Mouse (Mus musculus): ENCODE results near the gene Slc8a1. TPM values are rescaled to one million over a fixed set of nuclear protein-coding genes. Genes with fewer than 3 reads are reported as not detected.

Gene Slc8a1
- 4.0 and 5.3 TPM in 2 replicates for polyA plus RNA-seq (2015; fragmentation: Nextera tagmentation; extraction: Ambion mirVana)

DNA sequence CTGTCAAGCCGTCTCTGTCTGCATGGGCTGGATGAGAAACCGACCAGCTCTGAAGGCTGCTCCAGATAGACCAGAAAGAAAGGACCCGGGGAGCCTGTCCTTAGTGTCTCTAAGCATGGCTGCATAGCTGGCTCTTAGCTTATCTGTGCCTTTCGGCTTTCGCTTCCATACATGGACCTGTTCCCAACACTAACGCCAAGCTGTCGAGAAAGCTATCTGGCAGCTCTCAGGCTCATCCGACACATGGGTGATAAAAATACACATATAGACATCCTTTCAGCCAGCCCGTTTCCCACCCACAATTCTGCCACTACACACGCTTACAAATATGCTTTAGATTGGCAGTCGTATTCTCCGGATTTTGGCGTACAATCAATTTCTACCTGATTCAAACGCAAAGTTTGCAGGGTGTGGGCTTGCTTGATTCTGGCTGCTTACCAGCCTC is at the start of gene Slc8a1:
Gene Slc8a1, minus strand, starts transcription at position 67 of the 445 bp plus-strand sequence.
- no peak within 1 kb of the TSS for H3K4me2 ChIP-seq (replicated peaks; ENCODE audit: low read depth, low read length)
- DNase-seq (ENCODE audit: low spot score) (no peak), ATAC-seq (no peak)
- no peak within 1 kb of the TSS for H3K27ac ChIP-seq (ENCODE audit: low read length)
- H3K9ac ChIP-seq (replicated peaks; ENCODE audit: low read depth), result no peak within 1 kb of the TSS
- TF ChIP-seq EP300 (IDR thresholded peaks at IDR 0.05) (no peak), CTCF (IDR thresholded peaks at IDR 0.05) (no peak)
- H3K4me1 ChIP-seq (ENCODE audit: insufficient read depth, low read depth, low read length), result no peaks in the 10 kb centered on the region
- 71% methylated on average over 14 of the region's 14 CpGs for WGBS
- H3K4me3 ChIP-seq (ENCODE audit: low read depth, low read length), result no peak within 1 kb of the TSS
- no peaks in the 10 kb centered on the region for H3K36me3 ChIP-seq (ENCODE audit: insufficient read depth, low read length)
- no peaks in the 10 kb centered on the region for H3K9me3 ChIP-seq (ENCODE audit: low read length)
- no peaks in the 10 kb centered on the region for H3K27me3 ChIP-seq (replicated peaks; ENCODE audit: insufficient read depth, low read length)

DNA sequence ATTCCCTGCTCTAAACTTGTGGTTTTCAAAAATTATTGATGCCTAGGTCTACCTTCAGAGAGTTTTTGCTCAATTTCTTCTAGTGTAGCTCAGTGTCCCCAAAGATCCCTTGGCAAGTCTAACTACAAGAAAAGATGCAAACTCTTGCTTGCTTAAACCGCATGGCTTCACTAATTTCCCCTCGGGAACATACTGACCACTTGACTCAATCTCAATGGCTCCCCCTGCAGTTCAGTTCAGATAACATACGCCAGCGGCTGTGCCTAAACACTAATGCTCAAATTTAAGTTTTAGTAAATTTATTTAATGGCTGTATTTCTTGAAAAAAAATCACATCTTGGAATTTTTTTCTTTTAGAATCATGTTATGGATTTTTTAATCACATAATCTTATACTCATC is 49.2 kb upstream of the Slc8a1 start:
- no peaks in the 10 kb centered on the region for H3K4me1 ChIP-seq (ENCODE audit: insufficient read depth, low read depth, low read length)
- no peak overlapping the region for H3K9ac ChIP-seq (replicated peaks; ENCODE audit: low read depth)
- peak; percentile 71 for DNase-seq (ENCODE audit: low spot score)
- H3K4me2 ChIP-seq (replicated peaks; ENCODE audit: low read depth, low read length), result no peak overlapping the region
- no peak overlapping the region for H3K27ac ChIP-seq (ENCODE audit: low read length)
- no peaks in the 10 kb centered on the region for H3K36me3 ChIP-seq (ENCODE audit: insufficient read depth, low read length)
- no peak overlapping the region for H3K4me3 ChIP-seq (ENCODE audit: low read depth, low read length)
- TF ChIP-seq CTCF (IDR thresholded peaks at IDR 0.05), result peak; percentile 77
- TF ChIP-seq EP300 (IDR thresholded peaks at IDR 0.05), result no peak
- WGBS, result 37% methylated on average over 4 of the region's 4 CpGs
- H3K27me3 ChIP-seq (replicated peaks; ENCODE audit: insufficient read depth, low read length), result no peaks in the 10 kb centered on the region
- ATAC-seq, result no peak
- H3K9me3 ChIP-seq (ENCODE audit: low read length), result no peaks in the 10 kb centered on the region

- Histone ChIP-seq H3K4me1 (ENCODE audit: insufficient read depth, low read depth, low read length) (no peaks in the 10 kb centered on the region), H3K36me3 (ENCODE audit: insufficient read depth, low read length) (no peaks in the 10 kb centered on the region), H3K9me3 (ENCODE audit: low read length) (no peaks in the 10 kb centered on the region), H3K27ac (ENCODE audit: low read length) (no peak overlapping the region), H3K4me2 (replicated peaks; ENCODE audit: low read depth, low read length) (no peak overlapping the region), H3K27me3 (replicated peaks; ENCODE audit: insufficient read depth, low read length) (no peaks in the 10 kb centered on the region), H3K9ac (replicated peaks; ENCODE audit: low read depth) (no peak overlapping the region), H3K4me3 (ENCODE audit: low read depth, low read length) (no peak overlapping the region)
- no peak for TF ChIP-seq CTCF (IDR thresholded peaks at IDR 0.05)
- TF ChIP-seq EP300 (IDR thresholded peaks at IDR 0.05), result no peak
- ATAC-seq, result no peak
- no peak for DNase-seq (ENCODE audit: low spot score)
- 80% methylated on average over 4 of the region's 4 CpGs for WGBS
These were observed 44.1 kb upstream of the Slc8a1 start for GRCm38 (mm10) chr17:81782326-81782725.

DNA sequence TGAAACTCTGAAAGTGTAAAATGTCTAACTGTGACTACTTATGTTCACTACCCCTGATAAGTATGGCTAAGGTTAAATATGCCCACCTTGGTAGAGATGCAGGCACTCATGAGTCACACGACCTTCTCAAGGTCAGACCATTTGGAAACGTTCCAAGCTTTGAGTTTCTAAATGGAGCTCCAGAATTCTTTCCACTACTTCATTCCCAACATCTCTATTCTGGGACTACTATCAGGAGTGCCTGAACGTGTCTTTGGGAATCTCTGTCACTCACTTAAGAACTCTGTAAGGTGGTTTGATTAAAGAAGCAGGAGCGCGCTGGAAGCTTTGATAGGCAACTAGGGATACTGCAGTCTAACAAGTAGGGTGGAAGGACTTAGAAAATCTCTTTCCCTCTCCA is 43.3 kb upstream of the Slc8a1 start:
- no peak overlapping the region for H3K4me3 ChIP-seq (ENCODE audit: low read depth, low read length)
- ATAC-seq, result no peak
- H3K4me1 ChIP-seq (ENCODE audit: insufficient read depth, low read depth, low read length), result no peaks in the 10 kb centered on the region
- WGBS, result 52% methylated on average over 5 of the region's 5 CpGs
- H3K9me3 ChIP-seq (ENCODE audit: low read length), result no peaks in the 10 kb centered on the region
- H3K27me3 ChIP-seq (replicated peaks; ENCODE audit: insufficient read depth, low read length), result no peaks in the 10 kb centered on the region
- H3K9ac ChIP-seq (replicated peaks; ENCODE audit: low read depth), result no peak overlapping the region
- no peak overlapping the region for H3K27ac ChIP-seq (ENCODE audit: low read length)
- TF ChIP-seq CTCF (IDR thresholded peaks at IDR 0.05) (no peak), EP300 (IDR thresholded peaks at IDR 0.05) (no peak)
- no peak for DNase-seq (ENCODE audit: low spot score)
- no peaks in the 10 kb centered on the region for H3K36me3 ChIP-seq (ENCODE audit: insufficient read depth, low read length)
- no peak overlapping the region for H3K4me2 ChIP-seq (replicated peaks; ENCODE audit: low read depth, low read length)

DNA sequence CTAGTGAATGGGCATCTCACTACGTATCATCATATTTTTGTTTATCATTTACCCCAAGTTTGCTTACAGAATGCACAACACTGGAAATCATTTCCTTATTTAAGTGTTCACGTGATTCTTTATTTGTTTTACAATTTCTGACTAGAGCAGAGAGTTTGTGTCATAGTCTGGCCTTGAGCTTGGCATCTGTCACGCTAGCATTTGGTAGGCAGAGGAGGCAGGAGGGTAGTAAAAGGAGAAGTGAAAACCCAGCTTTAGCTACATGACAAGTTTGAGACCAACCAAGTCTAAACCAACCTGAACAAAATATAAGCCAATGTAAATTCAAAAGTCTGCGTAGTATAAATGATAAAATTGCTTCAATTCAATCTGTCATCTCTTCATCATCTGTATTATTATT is 41.7 kb upstream of the Slc8a1 start:
- TF ChIP-seq CTCF (IDR thresholded peaks at IDR 0.05) (no peak), EP300 (IDR thresholded peaks at IDR 0.05) (no peak)
- ATAC-seq (no peak), DNase-seq (ENCODE audit: low spot score) (no peak)
- Histone ChIP-seq H3K27me3 (replicated peaks; ENCODE audit: insufficient read depth, low read length) (no peaks in the 10 kb centered on the region), H3K4me1 (ENCODE audit: insufficient read depth, low read depth, low read length) (no peaks in the 10 kb centered on the region), H3K36me3 (ENCODE audit: insufficient read depth, low read length) (no peaks in the 10 kb centered on the region), H3K9me3 (ENCODE audit: low read length) (no peaks in the 10 kb centered on the region), H3K27ac (ENCODE audit: low read length) (no peak overlapping the region), H3K4me2 (replicated peaks; ENCODE audit: low read depth, low read length) (no peak overlapping the region), H3K9ac (replicated peaks; ENCODE audit: low read depth) (no peak overlapping the region), H3K4me3 (ENCODE audit: low read depth, low read length) (no peak overlapping the region)
- 61% methylated on average over 4 of the region's 4 CpGs for WGBS

- no peaks in the 10 kb centered on the region for H3K36me3 ChIP-seq (ENCODE audit: insufficient read depth, low read length)
- no peaks in the 10 kb centered on the region for H3K9me3 ChIP-seq (ENCODE audit: low read length)
- no peaks in the 10 kb centered on the region for H3K4me1 ChIP-seq (ENCODE audit: insufficient read depth, low read depth, low read length)
- no peak overlapping the region for H3K9ac ChIP-seq (replicated peaks; ENCODE audit: low read depth)
- 52% methylated on average over 2 of the region's 2 CpGs for WGBS
- no peak overlapping the region for H3K4me2 ChIP-seq (replicated peaks; ENCODE audit: low read depth, low read length)
- no peak for TF ChIP-seq EP300 (IDR thresholded peaks at IDR 0.05)
- no peak for TF ChIP-seq CTCF (IDR thresholded peaks at IDR 0.05)
- H3K27me3 ChIP-seq (replicated peaks; ENCODE audit: insufficient read depth, low read length), result no peaks in the 10 kb centered on the region
- DNase-seq (ENCODE audit: low spot score) (no peak), ATAC-seq (no peak)
- H3K4me3 ChIP-seq (ENCODE audit: low read depth, low read length), result no peak overlapping the region
- H3K27ac ChIP-seq (ENCODE audit: low read length), result no peak overlapping the region
These were observed 12.5 kb upstream of the Slc8a1 start for GRCm38 (mm10) chr17:81750664-81751063.

GRCm38 (mm10) chr17:81743034-81743433 is 4.9 kb upstream of the Slc8a1 start:
- no peaks in the 10 kb centered on the region for H3K9me3 ChIP-seq (ENCODE audit: low read length)
- H3K4me2 ChIP-seq (replicated peaks; ENCODE audit: low read depth, low read length), result no peak overlapping the region
- no peak overlapping the region for H3K9ac ChIP-seq (replicated peaks; ENCODE audit: low read depth)
- DNase-seq (ENCODE audit: low spot score) (no peak), ATAC-seq (no peak)
- H3K4me1 ChIP-seq (ENCODE audit: insufficient read depth, low read depth, low read length), result no peaks in the 10 kb centered on the region
- H3K36me3 ChIP-seq (ENCODE audit: insufficient read depth, low read length), result no peaks in the 10 kb centered on the region
- no peak for TF ChIP-seq EP300 (IDR thresholded peaks at IDR 0.05)
- TF ChIP-seq CTCF (IDR thresholded peaks at IDR 0.05), result no peak
- no peaks in the 10 kb centered on the region for H3K27me3 ChIP-seq (replicated peaks; ENCODE audit: insufficient read depth, low read length)
- no peak overlapping the region for H3K4me3 ChIP-seq (ENCODE audit: low read depth, low read length)
- 32% methylated on average over 2 of the region's 2 CpGs for WGBS
- H3K27ac ChIP-seq (ENCODE audit: low read length), result no peak overlapping the region

Data from lung, postnatal 0 days (tissue).